Mouse (Mus musculus): ENCODE data around the gene Ube2g2. TPM values are rescaled to one million over a fixed set of nuclear protein-coding genes. Genes with fewer than 3 reads are reported as not detected.
A peak's percentile ranks its signal among the peaks of the same experiment; 100 is the strongest.

Gene Ube2g2
- total and polyA plus RNA-seq, 3 experiments: 53.5 to 80.9 (median 74.6) TPM

DNA sequence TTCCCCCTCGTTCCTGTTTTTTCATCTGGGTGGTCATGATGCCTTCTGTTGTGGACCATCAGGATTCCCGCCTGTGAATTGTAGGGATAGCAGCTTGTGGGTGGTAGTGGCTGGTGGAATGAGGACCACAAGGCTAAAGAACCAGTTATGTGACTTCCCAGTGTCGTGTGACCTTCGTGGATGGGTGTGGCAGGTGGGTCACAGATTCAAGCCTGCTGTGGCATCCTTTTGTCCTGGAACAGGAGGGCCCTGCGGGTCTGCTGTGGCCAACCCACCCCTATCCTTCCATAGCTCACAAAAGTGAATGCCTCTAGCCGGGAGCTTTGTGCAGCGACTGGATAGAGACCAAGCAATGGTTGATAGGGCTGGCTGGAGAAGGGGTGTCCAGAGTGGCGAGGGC lies 25.8 kb downstream of the Ube2g2 start:
- DNase-seq: no peak
- H3K27ac ChIP-seq: no peak overlapping the region
- H3K4me1 ChIP-seq (ENCODE audit: control insufficient read depth, insufficient read depth, low read length): no peaks in the 10 kb centered on the region
- no peaks in the 10 kb centered on the region for H3K79me2 ChIP-seq (replicated peaks; ENCODE audit: control insufficient read depth, insufficient read depth, low read length)
- no peaks in the 10 kb centered on the region for H3K27me3 ChIP-seq (ENCODE audit: control insufficient read depth, insufficient read depth, low read length)
- TF ChIP-seq EP300 (IDR thresholded peaks at IDR 0.05; ENCODE audit: insufficient read depth, low read depth, low read length) (no peak), CTCF (IDR thresholded peaks at IDR 0.05) (no peak), POLR2A (IDR thresholded peaks at IDR 0.05; ENCODE audit: insufficient read depth, low read depth, low read length) (no peak)
- H3K4me3 ChIP-seq: no peak overlapping the region
- H3K36me3 ChIP-seq (ENCODE audit: control insufficient read depth, insufficient read depth, low read length): no peaks in the 10 kb centered on the region
- 84% methylated on average over 8 of the region's 8 CpGs for WGBS
- H3K9ac ChIP-seq (ENCODE audit: low read depth, low read length): no peak overlapping the region
- intact Hi-C loops (cut with DNase I): no loop called here

DNA sequence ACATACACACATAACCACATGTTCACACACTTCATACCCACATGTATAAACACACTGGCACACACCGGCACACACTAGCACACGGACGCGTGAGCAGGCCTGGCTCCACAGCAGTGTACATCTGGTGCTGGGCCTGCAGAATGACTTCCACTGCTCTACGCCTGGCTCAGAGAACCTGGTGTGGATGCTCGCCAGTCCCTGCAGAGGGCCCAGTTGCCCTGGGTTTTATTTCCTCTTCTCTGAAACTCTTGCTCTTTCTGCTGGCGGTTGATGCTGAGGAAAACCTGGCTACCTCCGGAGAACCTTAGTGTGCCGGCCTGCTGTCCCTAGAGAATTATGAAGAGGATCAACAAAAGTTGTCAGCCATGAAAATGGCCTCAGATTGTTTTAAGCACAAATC lies 30.0 kb downstream of the Ube2g2 start:
- WGBS: 84% methylated on average over 9 of the region's 9 CpGs
- intact Hi-C loops (cut with DNase I): no loop called here
- TF ChIP-seq EP300 (IDR thresholded peaks at IDR 0.05; ENCODE audit: insufficient read depth, low read depth, low read length) (no peak), CTCF (IDR thresholded peaks at IDR 0.05) (no peak), POLR2A (IDR thresholded peaks at IDR 0.05; ENCODE audit: insufficient read depth, low read depth, low read length) (no peak)
- no peak for DNase-seq
- no peaks in the 10 kb centered on the region for H3K79me2 ChIP-seq (replicated peaks; ENCODE audit: control insufficient read depth, insufficient read depth, low read length)
- H3K27me3 ChIP-seq (ENCODE audit: control insufficient read depth, insufficient read depth, low read length): no peaks in the 10 kb centered on the region
- no peak overlapping the region for H3K4me3 ChIP-seq
- no peaks in the 10 kb centered on the region for H3K36me3 ChIP-seq (ENCODE audit: control insufficient read depth, insufficient read depth, low read length)
- H3K4me1 ChIP-seq (ENCODE audit: control insufficient read depth, insufficient read depth, low read length): no peaks in the 10 kb centered on the region
- no peak overlapping the region for H3K9ac ChIP-seq (ENCODE audit: low read depth, low read length)
- H3K27ac ChIP-seq: no peak overlapping the region

DNA sequence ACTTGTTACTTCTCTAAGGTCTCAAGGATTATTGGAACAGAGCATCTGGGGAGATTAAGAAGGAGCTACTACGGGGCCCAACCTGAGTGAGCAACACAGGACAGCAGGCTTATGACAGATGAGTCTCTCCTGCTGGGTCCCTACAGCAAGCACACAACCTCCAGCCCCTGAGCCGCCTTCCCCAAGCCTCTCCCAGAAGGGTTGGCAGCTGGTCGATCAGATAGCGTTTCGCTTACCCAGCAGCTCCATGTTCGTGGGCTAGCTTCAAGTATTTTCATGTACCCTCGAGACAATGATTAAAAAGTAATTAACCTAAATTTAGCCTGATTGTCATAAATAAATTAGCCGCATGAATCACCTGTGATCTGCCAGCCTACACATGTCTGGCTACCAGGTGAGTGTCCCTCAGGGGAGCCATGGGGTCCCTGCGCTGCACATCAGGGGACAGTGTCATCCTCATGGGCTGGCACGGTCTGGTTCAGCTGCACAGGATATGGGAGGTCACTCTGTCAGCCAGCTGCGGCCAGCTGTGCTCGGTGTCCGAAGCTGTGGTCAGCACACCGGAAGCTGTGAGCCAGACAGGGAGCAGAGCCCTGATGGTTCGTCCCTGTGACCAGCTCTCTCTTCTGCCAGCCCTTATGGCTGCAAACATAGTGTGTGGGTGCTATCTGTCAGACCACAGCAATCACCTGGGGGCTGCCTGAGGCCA lies 36.4 kb downstream of the Ube2g2 start:
- peak; percentile 42 to 46 for DNase-seq
- Histone ChIP-seq H3K4me1 (ENCODE audit: control insufficient read depth, insufficient read depth, low read length) (no peaks in the 10 kb centered on the region), H3K27ac (no peak overlapping the region), H3K79me2 (replicated peaks; ENCODE audit: control insufficient read depth, insufficient read depth, low read length) (no peaks in the 10 kb centered on the region), H3K27me3 (ENCODE audit: control insufficient read depth, insufficient read depth, low read length) (no peaks in the 10 kb centered on the region), H3K4me3 (no peak overlapping the region), H3K9ac (ENCODE audit: low read depth, low read length) (no peak overlapping the region), H3K36me3 (ENCODE audit: control insufficient read depth, insufficient read depth, low read length) (no peaks in the 10 kb centered on the region)
- TF ChIP-seq CTCF (IDR thresholded peaks at IDR 0.05) (no peak), EP300 (IDR thresholded peaks at IDR 0.05; ENCODE audit: insufficient read depth, low read depth, low read length) (no peak), POLR2A (IDR thresholded peaks at IDR 0.05; ENCODE audit: insufficient read depth, low read depth, low read length) (no peak)
- intact Hi-C loops (cut with DNase I): no loop called here
- WGBS: 54% methylated on average over 15 of the region's 15 CpGs

- H3K79me2 ChIP-seq (replicated peaks; ENCODE audit: control insufficient read depth, insufficient read depth, low read length): no peaks in the 10 kb centered on the region
- no peak overlapping the region for H3K4me3 ChIP-seq
- no peaks in the 10 kb centered on the region for H3K27me3 ChIP-seq (ENCODE audit: control insufficient read depth, insufficient read depth, low read length)
- H3K9ac ChIP-seq (ENCODE audit: low read depth, low read length): no peak overlapping the region
- DNase-seq: no peak
- H3K4me1 ChIP-seq (ENCODE audit: control insufficient read depth, insufficient read depth, low read length): peaks cover 1% of the 10 kb centered on the region; the same call in 1 of the 2 replicates
- no peaks in the 10 kb centered on the region for H3K36me3 ChIP-seq (ENCODE audit: control insufficient read depth, insufficient read depth, low read length)
- no peak overlapping the region for H3K27ac ChIP-seq
- WGBS: 44% methylated on average over 43 of the region's 43 CpGs
- intact Hi-C loops (cut with DNase I): no loop called here
- TF ChIP-seq EP300 (IDR thresholded peaks at IDR 0.05; ENCODE audit: insufficient read depth, low read depth, low read length): no peak
- no peak for TF ChIP-seq POLR2A (IDR thresholded peaks at IDR 0.05; ENCODE audit: insufficient read depth, low read depth, low read length)
- no peak for TF ChIP-seq CTCF (IDR thresholded peaks at IDR 0.05)
These were observed 42.0 kb downstream of the Ube2g2 start for GRCm38 (mm10) chr10:77663949-77664665.

DNA sequence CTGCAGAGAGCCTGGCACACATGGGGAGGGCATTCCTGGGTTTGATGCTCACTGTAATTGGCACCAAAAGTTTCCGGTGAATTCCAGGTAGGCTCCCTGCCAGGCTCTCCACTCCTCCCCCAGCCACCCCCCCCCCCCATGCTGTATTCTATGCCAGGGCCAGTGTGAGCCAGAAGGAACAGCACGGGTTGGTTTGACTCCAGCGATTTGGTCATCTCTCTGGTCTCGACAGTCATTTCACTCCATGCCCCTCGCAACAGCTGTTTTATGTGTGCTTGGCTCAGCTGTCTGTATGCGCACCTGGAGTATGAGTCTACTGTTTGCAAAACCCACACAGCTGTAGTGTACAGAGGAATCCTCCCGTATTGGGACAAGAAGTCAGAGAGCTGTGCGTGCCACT lies 44.3 kb downstream of the Ube2g2 start:
- no peaks in the 10 kb centered on the region for H3K79me2 ChIP-seq (replicated peaks; ENCODE audit: control insufficient read depth, insufficient read depth, low read length)
- no peaks in the 10 kb centered on the region for H3K36me3 ChIP-seq (ENCODE audit: control insufficient read depth, insufficient read depth, low read length)
- intact Hi-C loops (cut with DNase I): no loop called here
- TF ChIP-seq POLR2A (IDR thresholded peaks at IDR 0.05; ENCODE audit: insufficient read depth, low read depth, low read length): no peak
- TF ChIP-seq CTCF (IDR thresholded peaks at IDR 0.05): no peak
- no peak for TF ChIP-seq EP300 (IDR thresholded peaks at IDR 0.05; ENCODE audit: insufficient read depth, low read depth, low read length)
- WGBS: 50% methylated on average over 8 of the region's 8 CpGs
- H3K27me3 ChIP-seq (ENCODE audit: control insufficient read depth, insufficient read depth, low read length): no peaks in the 10 kb centered on the region
- H3K4me3 ChIP-seq: no peak overlapping the region
- H3K9ac ChIP-seq (ENCODE audit: low read depth, low read length): no peak overlapping the region
- H3K27ac ChIP-seq: no peak overlapping the region
- no peak for DNase-seq
- peaks cover 1% of the 10 kb centered on the region; the same call in 1 of the 2 replicates for H3K4me1 ChIP-seq (ENCODE audit: control insufficient read depth, insufficient read depth, low read length)

DNA sequence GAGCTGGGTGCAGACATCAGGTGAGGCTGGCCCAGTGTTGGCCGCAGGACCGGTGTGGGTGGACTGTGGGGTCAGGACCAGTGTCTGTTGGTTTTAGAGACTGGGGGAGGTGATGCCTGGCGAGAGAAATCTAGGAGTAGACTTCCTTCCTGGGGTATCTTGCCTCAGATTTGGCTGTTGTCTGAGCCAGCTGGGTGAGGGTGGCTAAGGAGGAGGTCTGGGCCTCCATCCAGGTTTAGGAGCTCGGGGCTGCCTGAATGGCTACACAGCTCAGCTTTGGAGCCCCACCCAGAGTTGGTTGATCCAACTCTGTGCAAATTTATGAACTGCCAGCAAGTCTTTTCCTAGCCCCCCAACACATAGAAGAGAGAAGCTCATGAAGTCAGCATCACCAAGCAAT lies 45.3 kb downstream of the Ube2g2 start:
- DNase-seq: no peak
- 47% methylated on average over 4 of the region's 4 CpGs for WGBS
- H3K4me1 ChIP-seq (ENCODE audit: control insufficient read depth, insufficient read depth, low read length): peaks cover 1% of the 10 kb centered on the region; the same call in 1 of the 2 replicates

More for the DNA sequence above, 45.3 kb downstream of the Ube2g2 start:
- Histone ChIP-seq H3K79me2 (replicated peaks; ENCODE audit: control insufficient read depth, insufficient read depth, low read length) (no peaks in the 10 kb centered on the region), H3K27me3 (ENCODE audit: control insufficient read depth, insufficient read depth, low read length) (no peaks in the 10 kb centered on the region), H3K4me3 (no peak overlapping the region), H3K36me3 (ENCODE audit: control insufficient read depth, insufficient read depth, low read length) (no peaks in the 10 kb centered on the region), H3K9ac (ENCODE audit: low read depth, low read length) (no peak overlapping the region), H3K27ac (no peak overlapping the region)
- intact Hi-C loops (cut with DNase I): no loop called here
- TF ChIP-seq POLR2A (IDR thresholded peaks at IDR 0.05; ENCODE audit: insufficient read depth, low read depth, low read length) (no peak), CTCF (IDR thresholded peaks at IDR 0.05) (no peak), EP300 (IDR thresholded peaks at IDR 0.05; ENCODE audit: insufficient read depth, low read depth, low read length) (no peak)
